Mouse (Mus musculus): Measurements from ENCODE around the gene H1f0.

H1f0 gene

DNA sequence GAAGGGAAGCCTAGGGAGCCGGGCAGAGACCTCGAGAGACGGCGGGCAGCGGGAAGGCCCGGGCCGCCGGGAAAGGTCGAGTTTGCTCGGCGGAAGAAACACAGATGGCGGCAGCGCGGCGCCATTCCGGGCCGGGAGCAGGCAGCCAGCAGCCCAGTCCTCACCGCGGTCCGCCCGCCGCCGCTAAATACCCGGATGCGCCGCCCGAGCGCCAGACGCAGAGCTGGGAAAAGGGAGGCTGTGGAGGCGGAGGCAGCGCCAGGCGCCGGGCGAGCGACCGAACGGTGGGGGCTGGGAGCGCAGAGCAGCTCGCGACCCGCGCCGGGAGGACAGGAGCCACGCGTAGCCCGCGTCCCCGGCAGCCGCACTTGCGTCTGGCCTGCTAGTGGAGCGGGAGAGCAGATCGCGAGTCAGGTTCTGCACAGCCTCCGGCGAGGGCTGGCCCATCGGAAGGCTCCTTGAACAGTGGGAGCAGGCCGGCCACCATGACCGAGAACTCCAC lies at the start of gene H1f0:
Gene H1f0 (plus strand): TSS at position 214 of the 502 bp plus-strand sequence.
- DNase-seq: peak; percentile 94

GRCm38 (mm10) chr15:78978875-78979274 lies 49.4 kb upstream of the H1f0 start:
- DNase-seq: peak; percentile 33

DNA sequence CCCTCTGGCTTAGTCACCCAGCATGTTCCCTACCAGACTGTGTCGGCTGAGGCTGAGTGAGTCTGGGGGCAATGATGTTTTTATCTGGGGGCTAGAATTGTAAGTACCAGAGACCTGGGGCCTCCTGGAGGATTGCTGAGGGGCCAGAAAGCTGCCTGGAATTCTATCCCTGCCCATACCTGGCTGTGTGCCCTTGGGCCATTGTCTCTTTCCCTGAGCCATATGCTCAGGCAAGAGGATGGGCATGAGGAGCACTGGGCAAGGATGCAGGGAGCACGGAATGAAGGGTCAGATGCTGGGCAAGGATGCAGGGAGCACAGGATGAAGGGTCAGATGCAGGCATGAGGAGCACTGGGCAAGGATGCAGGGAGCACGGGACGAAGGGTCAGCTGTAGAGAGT lies 48.2 kb upstream of the H1f0 start:
- DNase-seq: no peak

GRCm38 (mm10) chr15:78982658-78983435 lies 45.4 kb upstream of the H1f0 start:
- DNase-seq: peak; percentile 90

GRCm38 (mm10) chr15:78983436-78984285 lies 44.6 kb upstream of the H1f0 start:
- peak; percentile 38 for DNase-seq

DNA sequence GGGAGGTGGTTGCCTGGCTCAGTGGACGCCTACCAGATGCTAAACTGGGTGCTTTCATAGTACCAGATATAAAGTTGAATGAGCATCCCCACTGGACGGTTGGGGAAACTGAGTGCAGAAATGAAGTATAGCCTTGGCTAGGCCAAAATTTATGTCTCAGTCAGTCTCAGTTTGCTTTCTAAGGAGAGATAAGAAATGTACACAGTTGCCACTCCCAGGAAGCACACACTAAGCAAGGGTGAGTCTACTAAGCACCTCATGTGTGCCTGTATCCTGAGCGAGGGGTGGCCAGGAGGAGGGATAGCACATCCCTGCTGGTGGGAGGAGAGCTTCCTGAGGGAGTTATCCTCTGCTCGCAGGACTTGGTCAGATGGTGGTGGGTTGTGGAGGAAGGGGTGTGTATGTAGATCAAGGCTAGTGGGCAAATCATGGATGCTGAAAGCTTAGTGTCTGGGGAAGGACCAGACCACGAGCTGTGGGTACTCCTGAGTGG lies 43.9 kb upstream of the H1f0 start:
- no peak for DNase-seq

DNA sequence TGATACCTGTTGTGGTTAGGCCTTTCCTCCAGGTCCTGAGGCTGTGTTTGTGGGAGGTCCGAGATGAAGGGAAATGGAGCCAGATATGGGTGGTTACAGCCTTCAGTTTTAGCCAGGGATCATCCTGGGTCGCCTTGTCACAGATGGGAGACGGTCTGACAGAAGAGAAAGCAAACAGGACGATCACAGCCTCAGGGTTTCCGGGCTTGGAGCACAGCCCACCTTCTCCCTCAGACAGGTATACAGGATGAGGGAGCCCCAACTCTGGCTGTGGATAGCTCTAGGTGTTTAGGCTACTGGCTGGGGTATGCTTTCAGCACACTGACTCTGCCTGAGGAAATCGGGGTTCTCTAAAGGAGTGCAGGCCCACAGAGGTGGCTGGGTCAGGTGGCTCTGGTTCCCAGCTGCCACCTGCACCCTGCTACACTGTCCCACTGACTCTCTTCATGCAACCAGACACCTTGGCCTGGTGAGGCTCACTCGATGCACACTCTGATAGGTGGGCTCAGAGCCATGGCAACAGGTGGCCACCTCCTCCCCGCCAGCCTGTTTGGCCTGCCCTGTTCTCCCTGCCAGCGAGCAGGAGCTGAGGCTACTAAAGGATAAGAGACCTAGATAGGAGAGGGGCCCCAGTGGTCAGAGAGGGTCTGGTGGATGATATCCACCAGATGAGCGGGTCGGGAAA lies 41.6 kb upstream of the H1f0 start:
- no peak for DNase-seq

GRCm38 (mm10) chr15:78988499-78988971 lies 39.7 kb upstream of the H1f0 start:
- DNase-seq: peak; percentile 59

DNA sequence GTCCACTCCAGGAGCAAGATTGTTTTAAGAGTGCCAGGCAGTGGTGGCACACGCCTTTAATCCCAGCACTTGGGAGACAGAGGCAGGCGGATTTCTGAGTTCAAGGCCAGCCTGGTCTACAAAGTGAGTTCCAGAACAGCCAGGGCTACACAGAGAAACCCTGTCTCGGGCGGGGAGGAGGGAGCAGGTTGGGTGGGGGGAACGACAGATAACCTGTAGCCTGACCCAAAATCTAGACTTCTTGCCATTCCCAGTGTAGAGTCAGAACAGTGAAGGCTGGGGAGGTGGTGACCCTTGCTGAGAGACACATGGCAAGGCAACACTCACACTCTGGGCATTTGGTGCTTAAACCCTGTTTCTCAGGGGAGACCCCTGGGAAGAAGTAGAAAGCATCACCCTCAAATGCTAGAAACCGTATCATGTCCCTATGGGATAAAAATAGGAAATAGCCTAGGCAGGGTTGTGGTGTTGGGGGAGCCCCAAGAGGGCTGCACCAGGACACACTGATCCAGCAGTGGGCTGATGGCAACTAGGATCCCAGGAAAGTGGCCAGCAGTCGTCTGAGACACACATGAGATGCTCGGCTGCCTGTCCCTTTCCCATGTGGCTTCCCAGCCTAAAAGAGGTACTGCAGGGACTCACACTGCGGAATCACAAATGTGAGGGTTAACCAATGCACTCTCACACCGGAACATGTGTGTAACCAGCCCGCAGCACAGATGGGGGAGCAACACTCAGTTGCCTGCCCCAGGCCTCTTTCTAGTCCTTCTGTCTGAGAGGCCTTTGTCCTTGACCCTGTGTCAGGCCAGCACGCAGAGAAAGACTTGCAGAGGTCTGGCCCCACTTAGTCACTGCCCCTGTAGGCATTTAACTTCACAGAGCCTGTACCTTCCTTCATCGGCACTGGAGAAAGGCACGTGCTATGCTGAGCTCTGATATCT lies 38.8 kb upstream of the H1f0 start:
- DNase-seq: no peak

- DNase-seq: no peak
Observed at GRCm38 (mm10) chr15:78990093-78990463, 38.2 kb upstream of the H1f0 start.

DNA sequence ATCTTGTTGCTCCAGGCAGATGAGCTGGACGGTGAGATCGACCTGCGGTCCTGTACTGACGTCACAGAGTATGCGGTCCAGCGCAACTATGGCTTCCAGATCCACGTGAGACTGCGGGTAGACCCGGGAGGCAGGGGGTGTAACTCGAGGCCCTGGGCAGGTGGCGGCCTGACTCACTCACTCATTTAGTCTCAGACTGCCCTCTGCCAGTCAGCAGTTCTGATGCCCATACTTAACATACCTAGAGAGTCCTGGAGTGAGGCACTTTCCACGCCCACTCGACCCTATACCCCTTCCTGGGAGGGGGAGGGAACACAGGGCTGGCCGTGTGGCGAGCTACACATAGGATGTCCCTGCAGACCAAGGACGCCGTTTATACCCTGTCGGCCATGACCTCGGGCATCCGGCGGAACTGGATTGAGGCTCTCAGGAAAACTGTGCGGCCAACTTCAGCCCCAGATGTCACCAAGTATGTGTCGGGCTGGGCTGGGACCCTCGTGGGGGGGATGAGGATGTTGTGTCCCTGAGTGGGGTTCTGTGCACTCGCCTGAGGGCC lies 37.2 kb upstream of the H1f0 start:
- DNase-seq: no peak

GRCm38 (mm10) chr15:78992235-78992634 lies 36.0 kb upstream of the H1f0 start:
- no peak for DNase-seq

DNA sequence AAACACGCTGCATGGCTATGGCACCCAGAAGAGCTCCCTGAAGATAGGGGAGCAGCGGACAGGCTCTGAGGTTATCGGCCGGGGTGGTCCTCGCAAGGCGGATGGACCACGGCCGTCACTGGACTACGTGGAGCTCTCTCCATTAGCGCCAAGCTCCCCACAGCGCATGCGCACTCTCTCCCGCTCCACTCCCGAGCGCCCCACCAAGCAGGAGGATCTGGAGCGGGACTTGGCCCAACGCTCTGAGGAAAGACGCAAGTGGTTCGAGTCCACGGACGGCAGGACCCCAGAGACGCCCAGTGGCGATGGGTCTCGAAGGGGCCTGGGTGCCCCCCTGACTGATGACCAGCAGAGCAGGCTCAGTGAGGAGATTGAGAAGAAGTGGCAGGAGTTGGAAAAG lies 35.3 kb upstream of the H1f0 start:
- DNase-seq: no peak

- DNase-seq: no peak
Observed at GRCm38 (mm10) chr15:78995916-78996315, 32.3 kb upstream of the H1f0 start.

DNA sequence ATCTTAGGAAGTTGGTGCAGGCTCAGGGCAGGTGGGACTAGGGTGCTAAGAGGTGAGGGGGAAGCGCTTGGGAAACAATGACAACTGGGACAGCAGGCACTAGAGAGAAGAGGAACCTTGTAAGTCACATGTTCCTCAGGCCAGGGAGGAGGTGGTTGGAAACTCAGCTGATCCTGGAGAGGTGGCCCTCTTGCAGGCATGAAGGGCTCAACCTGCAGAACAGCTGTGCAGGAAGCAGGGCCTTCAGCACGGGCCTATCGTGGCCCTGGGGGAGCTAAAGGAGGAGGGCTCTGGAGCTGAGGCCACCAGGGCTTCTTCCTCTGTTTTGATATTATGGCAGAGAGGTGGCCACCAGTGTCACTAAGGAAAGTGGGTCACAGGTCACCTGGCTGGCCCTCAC lies 31.6 kb upstream of the H1f0 start:
- DNase-seq: no peak

DNA sequence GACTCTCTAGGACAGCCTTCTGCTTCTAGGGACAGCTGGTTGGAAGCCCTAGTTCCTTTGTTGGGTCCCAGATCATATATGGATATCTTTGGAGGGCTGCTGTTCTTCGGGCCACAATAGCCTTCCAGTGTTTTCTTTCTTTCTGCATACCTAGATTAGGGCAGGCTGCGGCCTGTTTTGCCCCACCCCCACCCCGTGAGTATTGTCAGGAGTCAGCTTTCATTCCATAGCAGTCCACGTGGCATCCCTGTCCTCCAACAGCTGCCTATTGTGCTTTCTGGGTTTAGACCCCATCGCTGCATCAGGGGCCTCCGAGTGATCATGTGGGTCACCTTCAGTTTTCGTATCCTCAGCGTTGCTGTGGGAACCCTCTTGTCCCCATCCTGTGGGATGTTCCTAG lies 29.9 kb upstream of the H1f0 start:
- DNase-seq: no peak

DNA sequence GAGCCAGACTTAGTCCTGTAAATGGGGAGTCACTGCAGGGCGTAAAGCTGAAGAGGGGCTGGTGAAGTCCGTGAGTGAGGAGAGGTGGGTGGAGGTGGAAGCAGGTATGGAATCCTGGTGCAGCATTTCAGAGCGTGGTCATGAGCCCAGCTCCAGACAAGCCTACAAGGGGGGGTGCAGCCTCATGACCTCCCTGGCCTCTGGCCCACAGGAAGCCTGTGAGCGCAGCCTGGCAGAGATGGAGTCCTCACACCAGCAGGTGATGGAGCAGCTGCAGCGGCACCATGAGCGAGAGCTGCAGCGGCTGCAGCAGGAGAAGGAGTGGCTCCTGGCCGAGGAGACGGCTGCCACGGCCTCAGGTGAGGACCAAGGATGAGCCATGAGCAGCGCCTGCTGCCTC lies 28.7 kb upstream of the H1f0 start:
- no peak for DNase-seq

GRCm38 (mm10) chr15:79000357-79000791 lies 27.9 kb upstream of the H1f0 start:
- DNase-seq: no peak

- DNase-seq: no peak
Observed at GRCm38 (mm10) chr15:79001559-79001958, 26.7 kb upstream of the H1f0 start.

DNA sequence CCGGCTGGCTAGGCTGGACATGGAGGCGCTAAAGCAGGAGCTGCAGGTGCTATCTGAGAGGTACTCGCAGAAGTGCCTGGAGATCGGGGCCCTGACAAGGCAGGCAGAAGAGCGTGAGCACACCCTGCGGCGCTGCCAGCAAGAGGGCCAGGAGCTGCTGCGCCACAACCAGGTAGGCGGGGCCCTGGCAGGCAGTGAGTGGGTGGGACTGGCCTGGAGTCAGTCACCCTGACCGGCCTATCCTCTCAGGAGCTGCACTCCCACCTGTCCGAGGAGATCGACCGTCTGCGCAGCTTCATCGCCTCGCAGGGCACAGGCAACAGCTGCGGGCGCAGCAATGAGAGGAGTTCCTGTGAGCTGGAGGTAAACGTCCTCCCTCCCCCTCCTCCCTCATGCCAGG lies 26.2 kb upstream of the H1f0 start:
- DNase-seq: peak; percentile 78

- no peak for DNase-seq
Observed at GRCm38 (mm10) chr15:79003079-79003478, 25.2 kb upstream of the H1f0 start.

GRCm38 (mm10) chr15:79005581-79005980 lies 22.7 kb upstream of the H1f0 start:
- no peak for DNase-seq

All from kidney, adult 18-20 months (tissue).